Mouse (Mus musculus) Patski (cell line): ENCODE data around the gene Rcsd1. TPM values are rescaled to one million over a fixed set of nuclear protein-coding genes. Genes with fewer than 3 reads are reported as not detected.

Source experiments
- ATAC-seq: fragments of 100-300 bp; one replicate; pipeline ENCODE4 v1.8.0; 2021
- CTCF ChIA-PET: fragments of 350-600 bp; sonication (Branson Sonifier 250); formaldehyde crosslinking; loops from one replicate; lab custom pipeline; 2022; ENCODE audit warnings: inconsistent platforms; lab: Charles Lee
- POLR2A ChIA-PET: fragments of 350-600 bp; sonication (Branson Sonifier 250); formaldehyde crosslinking; loops from one replicate; lab custom pipeline; 2022; ENCODE audit warnings: antibody characterized with exemption, inconsistent platforms; lab: Charles Lee
- DNase-seq: peaks from one replicate; pipeline ENCODE4 v3.0.0-alpha.2; 2011; ENCODE audit warnings: low read depth, low spot score
- H3K27me3 ChIP-seq: fragments of 371-371 bp; one replicate; pipeline ENCODE4 v1.5.1; 2021
- CTCF ChIP-seq: fragments of 100-300 bp; IDR thresholded peaks from one replicate; pipeline ENCODE4 v1.5.1; 2021
- in situ Hi-C: fragments of 300-500 bp; cut with MboI; formaldehyde crosslinking; loops from 3 replicates; pipeline ENCODE4 v1.11.1; 2018; ENCODE audit warnings: low pct_unique_long_range_greater_than_20kb, mixed read lengths
- polyA plus RNA-seq: library from polyadenylated mRNA; unstranded; gene quantifications from one replicate; pipeline ENCODE4 v1.2.3, GENCODE M21; 2021

The Rcsd1 gene
- polyA plus RNA-seq, 1 experiment from 2014 or later: 0.24 TPM

DNA sequence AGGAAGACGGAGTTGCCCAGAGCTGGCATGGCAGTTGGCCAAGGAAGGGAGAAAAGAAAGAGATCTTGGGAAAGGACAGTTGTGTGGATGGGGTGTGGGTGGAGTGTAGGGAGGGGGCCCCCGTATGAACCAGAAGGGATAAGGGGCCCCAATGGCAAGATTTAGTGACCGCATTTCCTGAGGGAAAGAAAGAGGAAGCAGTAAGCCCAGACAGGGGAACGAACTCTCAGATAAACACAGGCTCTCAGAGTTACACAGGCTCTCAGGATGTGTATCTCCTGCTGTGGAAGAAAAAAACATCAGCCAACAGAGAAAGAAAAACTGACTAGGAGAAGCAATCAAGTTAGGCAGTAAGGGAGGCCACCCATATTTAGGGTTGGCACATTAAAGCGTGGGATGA, 58.4 kb downstream of the Rcsd1 start:
- CTCF ChIA-PET: no interaction called here
- in situ Hi-C loops: no loop called here
- no peak for ATAC-seq
- TF ChIP-seq CTCF: no peak
- POLR2A ChIA-PET: no interaction called here
- H3K27me3 ChIP-seq: no peaks in the 10 kb centered on the region
- DNase-seq: no peak

DNA sequence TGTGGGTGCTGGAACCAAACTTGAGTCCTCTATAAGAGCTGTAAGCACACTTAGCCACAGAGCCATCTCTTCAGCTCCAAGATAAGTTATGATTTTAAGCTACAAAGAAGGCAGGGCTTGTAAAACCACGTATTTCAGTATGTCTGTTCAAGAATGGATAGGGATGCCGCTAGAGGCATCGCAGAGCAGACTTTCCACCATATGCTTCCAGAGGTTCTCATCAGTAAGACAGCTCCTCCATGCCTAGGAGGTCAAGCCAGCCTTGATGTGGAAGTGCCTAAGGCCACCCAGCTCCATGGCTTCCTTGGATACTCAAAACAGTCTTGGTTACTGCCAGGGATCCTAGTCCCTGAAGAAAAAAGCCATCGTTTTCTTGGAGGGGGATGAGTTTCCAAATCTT, 64.5 kb downstream of the Rcsd1 start:
- DNase-seq: no peak
- in situ Hi-C loops: no loop called here
- ChIA-PET POLR2A (no interaction called here), CTCF (interaction anchor here (1.1 to 1.7 kb wide), 3 partner anchors 10 to 60 kb away, joined by 3 to 7 read pairs (median 4); no protein-coding TSS in a partner anchor)
- H3K27me3 ChIP-seq: no peaks in the 10 kb centered on the region
- no peak for TF ChIP-seq CTCF
- no peak for ATAC-seq

DNA sequence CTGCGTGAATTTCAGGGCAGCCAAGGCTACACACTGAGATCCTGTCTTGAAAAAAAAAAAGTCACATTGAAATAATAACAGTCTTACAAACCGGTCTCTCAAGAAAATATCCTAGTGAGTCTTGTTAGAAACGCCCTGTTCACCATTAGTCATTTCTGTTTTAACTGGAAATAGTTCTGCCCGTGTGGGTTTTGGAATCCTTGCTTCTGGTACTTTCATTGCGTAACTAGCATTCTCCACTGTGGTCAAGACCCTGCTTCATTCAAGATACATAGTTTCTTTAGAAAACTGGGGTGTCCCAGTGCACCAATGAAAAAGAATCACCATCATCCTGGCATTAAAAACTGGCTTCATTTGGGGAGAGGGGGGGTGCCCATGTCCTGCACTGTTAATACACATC, 65.8 kb downstream of the Rcsd1 start:
- ChIA-PET POLR2A (interaction anchor here (0.5 kb wide), 2 partner anchors 16 to 88 kb away, joined by 3 read pairs; no protein-coding TSS in a partner anchor), CTCF (no interaction called here)
- DNase-seq (no peak), ATAC-seq (no peak)
- TF ChIP-seq CTCF: no peak
- H3K27me3 ChIP-seq: no peaks in the 10 kb centered on the region
- in situ Hi-C loops: no loop called here

DNA sequence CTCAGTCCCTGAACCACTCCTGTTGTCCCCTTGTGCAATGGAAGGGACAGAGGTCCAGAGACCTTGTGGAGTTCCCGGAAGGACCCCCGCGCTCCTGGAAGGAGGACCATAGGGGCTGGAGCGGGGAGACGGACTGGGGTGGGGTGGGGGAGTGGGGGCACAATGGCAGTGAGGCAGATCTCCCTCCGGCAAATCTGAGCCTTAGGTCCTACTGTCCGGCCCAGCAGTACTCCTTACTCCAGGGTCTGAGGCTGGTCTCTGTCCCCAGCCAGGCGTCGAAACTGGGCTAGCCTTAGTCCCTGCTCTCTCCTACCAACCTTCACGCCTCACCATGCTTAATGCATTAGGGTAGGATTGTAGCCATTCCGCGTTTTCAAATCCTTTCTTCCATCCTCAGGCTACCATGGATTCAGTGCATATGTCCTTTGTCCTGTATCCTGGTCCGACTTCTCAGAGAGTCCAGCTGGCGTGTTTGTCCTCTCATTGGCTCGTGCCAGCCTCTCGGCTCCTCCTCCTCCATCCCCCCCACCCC, 66.7 kb downstream of the Rcsd1 start:
- TF ChIP-seq CTCF: no peak
- ChIA-PET POLR2A (interaction anchor here (0.5 kb wide), 2 partner anchors 15 to 89 kb away, joined by 3 read pairs; no protein-coding TSS in a partner anchor), CTCF (no interaction called here)
- DNase-seq (no peak), ATAC-seq (peak; percentile 55)
- in situ Hi-C loops: no loop called here
- H3K27me3 ChIP-seq: no peaks in the 10 kb centered on the region

DNA sequence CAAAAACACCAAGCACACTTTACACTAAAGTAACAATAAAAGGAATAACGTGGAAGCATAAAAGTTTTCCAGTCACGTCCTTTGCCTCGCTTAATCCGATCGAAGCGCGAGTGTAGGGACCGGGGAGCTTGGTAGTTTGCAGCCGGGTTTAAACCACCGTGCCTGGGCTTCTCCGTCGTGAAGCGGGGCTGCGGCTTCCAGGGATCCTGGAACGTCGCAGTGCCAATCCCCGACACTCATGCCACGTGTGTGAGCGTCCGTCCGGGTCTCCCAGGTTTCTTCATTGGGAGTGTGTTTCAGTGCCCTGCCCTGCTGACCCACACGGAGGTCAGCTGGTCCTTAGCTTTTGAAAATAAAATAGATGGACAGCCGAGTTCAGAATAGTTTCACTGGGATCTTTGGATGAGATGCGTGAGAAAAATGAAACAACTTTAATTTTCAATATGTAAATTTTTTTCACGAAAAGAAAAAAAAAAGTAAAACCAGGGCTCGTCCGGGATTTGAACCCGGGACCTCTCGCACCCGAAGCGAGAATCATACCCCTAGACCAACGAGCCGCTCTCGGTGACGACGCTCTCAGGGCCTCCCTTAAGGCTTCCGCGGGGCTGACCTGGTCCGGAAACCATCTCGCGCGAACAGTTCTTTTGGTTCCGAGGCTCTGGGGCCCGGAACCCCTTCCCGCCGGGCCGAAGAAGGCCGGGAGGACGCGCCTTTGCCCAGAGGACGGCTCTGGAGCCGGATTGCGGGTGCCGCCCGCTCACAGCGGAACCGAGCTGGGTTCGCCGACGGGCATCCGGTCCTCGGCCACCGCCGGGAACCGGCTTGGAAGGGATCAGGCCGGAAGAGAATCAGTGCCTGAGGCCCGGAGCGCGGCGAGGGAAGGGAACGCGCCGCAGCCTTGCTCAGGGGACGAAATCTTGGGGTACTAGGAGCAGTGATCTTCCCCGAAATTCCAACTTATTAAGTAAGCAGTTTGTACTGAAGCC, 67.5 kb downstream of the Rcsd1 start:
- no peaks in the 10 kb centered on the region for H3K27me3 ChIP-seq
- DNase-seq: no peak
- ChIA-PET CTCF (interaction anchor here (1.0 to 2.0 kb wide), 5 partner anchors 11 to 61 kb away, joined by 3 to 7 read pairs (median 4); no protein-coding TSS in a partner anchor), POLR2A (no interaction called here)
- in situ Hi-C loops: no loop called here
- peak; percentile 70 for ATAC-seq
- no peak for TF ChIP-seq CTCF

DNA sequence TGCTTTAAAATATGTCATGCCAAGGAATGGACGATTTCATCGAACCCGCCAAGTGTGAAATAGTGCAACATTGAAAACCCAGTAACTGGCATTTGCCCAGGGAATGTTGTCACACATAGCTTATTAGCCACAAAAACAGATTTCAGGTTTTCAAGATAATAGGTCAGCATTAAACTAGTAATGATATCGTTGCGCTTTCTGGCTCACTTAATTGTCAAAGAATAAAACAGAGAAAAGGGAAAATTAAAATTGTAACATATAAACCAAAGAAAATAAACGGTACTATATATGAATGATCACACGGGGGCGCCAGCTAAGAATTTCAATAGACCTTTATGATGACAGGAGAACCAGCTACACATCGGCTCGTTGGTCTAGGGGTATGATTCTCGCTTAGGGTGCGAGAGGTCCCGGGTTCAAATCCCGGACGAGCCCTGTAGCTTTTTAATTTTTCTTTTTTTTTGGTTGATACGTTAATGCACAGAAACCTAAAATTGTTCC, 68.2 kb downstream of the Rcsd1 start:
- no peak for TF ChIP-seq CTCF
- ChIA-PET CTCF (interaction anchor here (1.0 to 2.0 kb wide), 5 partner anchors 10 to 61 kb away, joined by 3 to 7 read pairs (median 4); no protein-coding TSS in a partner anchor), POLR2A (no interaction called here)
- peak; percentile 49 for ATAC-seq
- DNase-seq: no peak
- H3K27me3 ChIP-seq: no peaks in the 10 kb centered on the region
- in situ Hi-C loops: no loop called here

DNA sequence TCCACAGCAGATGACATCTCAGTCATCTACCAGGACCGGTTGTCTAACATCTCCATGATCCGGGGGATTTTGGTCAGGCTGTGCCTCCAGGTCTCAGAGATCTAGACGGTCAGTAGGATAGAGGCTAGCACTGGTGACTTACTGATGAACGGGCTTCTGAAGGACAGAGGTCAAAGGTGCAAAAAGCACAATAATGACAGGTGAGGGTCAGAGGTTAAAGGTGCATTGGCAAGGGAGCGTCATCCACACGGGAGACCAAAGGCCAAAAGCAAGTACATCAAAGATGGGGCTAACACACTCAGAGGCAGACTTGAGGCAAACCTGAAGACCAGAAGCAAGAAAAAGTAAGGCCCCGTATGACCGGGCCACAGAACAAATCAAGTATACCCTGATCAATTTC, 73.3 kb downstream of the Rcsd1 start:
- in situ Hi-C loops: no loop called here
- no peak for TF ChIP-seq CTCF
- DNase-seq: no peak
- CTCF ChIA-PET: no interaction called here
- no peaks in the 10 kb centered on the region for H3K27me3 ChIP-seq
- POLR2A ChIA-PET: no interaction called here
- ATAC-seq: no peak

DNA sequence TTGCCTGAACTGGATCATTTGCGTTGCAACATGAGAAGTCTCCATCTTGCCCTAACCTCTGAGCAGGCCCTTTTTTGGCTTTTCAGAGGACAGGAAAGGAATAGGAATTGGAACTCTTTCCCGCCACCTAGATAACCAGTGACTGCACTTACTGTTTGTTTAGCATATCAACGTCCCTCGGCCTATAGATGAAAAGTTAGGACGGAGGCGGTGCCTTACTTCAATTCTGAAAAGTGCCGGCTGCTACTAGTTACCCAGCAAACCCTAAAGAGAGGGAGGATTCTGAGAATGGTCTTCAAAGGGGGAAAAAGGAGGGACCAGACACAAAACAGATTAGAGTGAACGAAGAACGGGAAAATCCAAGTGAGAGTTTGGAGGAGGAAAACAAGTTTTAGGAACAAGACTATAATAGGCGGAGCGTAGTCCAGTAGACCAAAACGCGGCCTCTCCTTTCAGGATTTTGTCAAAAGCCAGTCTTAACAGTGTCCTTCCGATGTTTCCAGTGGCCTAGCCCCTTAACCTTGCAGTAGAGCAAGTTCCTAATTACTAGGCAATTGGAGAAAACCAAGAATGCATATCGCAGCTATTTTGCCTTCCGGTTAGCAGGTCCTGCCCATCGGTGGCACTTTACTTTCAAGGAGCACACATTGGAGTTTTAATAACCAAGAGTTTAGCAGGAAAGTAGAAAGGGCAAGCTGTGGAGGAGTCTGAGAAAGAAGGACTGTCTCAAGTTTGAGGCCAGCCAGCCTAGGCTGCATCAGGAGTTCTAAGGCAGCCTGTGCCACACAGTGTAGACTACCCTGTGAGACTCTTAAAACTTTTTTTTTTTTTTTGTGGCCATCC, 74.3 kb downstream of the Rcsd1 start:
- no peak for DNase-seq
- ChIA-PET CTCF (no interaction called here), POLR2A (no interaction called here)
- no peak for ATAC-seq
- in situ Hi-C loops: no loop called here
- no peaks in the 10 kb centered on the region for H3K27me3 ChIP-seq
- TF ChIP-seq CTCF: no peak

DNA sequence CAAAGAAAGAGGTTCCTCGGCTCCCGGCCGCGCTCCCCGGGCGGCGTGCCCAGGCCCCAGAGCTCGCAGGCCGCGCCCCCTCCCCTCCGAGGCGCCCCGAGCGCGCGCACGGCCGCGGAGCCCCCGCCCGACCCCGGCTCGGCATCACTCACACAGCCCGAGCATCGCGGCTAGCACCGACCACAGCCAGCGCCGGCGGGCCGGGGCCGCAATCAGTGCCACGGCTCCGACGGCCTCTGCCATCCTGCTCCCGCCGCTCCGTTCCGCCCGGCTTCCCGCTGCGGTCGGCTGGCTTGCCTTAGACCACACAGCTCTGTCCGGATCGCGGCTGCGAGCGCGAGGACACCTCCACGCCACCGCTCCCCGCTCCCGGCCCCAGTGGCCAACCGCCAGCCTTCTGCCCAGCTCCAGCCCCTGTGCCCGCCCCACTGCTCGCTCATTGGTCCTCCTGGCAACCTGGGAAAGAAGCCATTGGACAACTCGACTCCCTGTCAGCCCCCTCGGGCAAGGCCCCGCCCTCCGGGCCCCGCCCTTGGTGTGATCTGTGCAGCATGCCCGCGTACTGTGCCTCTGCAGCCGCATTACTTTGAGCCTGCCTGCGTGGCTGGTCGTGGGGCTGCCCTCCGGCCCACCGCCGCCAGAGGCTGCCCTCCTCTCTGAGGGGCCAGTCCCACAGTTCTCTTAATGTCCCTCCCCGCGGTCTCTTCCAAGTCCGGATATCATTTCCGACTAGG, 75.2 kb downstream of the Rcsd1 start, which contains the start of gene Mpzl1:
TSS of gene Mpzl1 (minus strand) at position 388 of the 734 bp plus-strand sequence.
- ATAC-seq (peak; percentile 100), DNase-seq (peak; percentile 67)
- POLR2A ChIA-PET: no interaction called here
- CTCF ChIA-PET: no interaction called here
- H3K27me3 ChIP-seq: no peaks in the 10 kb centered on the region
- no peak for TF ChIP-seq CTCF
- in situ Hi-C loops: no loop called here
